Mouse (Mus musculus): ENCODE data around the gene Wfdc18. TPM values are rescaled to one million over a fixed set of nuclear protein-coding genes. Genes with fewer than 3 reads are reported as not detected.

Gene Wfdc18
- total RNA-seq, 2 experiments from 2014 or later: not detected

DNA sequence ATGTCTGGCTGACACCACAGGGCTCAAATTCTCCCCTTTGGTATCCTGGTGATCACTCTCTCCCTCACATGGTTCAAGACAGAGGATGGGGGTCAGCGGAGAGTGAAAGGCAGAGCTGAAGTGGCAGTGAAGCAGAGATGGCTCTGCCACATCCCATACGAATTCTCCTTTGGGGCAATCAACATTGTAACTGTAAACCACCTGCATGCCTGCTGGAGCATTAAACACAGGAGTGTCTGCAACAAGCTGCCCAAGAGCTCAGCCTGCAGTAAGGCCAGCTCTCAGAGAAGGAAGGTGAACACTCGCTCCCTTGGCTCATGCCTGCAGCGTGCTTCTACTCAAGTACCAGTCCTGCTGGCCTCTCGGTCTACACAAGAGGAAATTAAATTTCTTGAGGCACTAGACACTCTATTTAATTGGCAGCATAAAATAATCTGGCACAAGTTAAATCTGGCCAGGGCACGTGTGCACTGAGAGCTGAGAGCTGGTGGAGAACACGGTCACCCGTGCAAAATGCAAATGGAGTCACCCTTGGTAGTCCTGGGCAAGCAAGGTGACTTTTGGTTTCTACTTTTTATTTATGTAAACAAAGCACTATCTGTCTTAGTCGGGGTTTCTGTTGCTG, 34.0 kb downstream of the Wfdc18 start:
- DNase-seq: no peak

DNA sequence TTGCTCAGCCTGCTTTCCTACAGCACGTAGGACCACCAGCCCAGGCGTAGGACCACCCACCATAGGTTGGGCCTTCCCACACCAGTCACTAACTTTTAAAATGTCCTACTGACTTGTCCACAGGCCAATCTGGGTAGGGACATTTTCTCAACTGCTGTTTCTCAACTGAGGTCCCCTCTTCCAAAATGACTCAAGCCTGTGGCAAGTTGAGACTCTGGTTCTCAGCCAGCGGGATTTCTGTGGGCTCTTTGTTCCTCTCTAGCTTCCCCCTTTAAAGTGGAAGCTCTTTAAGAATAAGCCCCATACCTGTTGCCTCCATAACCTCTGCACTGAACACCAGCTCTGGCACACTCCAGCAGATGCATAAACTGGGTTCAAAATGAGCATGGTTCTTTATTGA, 34.7 kb downstream of the Wfdc18 start:
- DNase-seq: no peak

DNA sequence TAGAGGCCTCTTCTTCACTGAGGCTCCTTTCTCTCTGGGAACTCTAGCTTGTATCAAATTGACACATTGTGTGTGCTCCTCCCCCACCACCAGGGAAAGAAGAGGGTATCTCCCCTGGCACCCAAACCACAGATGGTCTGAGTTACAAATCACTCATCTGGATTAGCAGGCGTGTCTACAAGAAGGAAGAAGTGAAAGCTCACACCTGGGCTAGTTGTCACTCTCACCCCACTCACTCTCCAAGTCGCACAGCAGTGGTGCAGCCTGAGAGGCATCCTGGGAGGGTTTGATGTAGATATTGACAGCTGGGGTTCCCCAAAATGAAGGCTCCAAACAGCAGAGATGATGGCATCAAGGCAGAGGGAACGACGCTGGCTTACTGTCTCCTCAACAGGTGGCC, 37.3 kb downstream of the Wfdc18 start:
- no peak for DNase-seq

DNA sequence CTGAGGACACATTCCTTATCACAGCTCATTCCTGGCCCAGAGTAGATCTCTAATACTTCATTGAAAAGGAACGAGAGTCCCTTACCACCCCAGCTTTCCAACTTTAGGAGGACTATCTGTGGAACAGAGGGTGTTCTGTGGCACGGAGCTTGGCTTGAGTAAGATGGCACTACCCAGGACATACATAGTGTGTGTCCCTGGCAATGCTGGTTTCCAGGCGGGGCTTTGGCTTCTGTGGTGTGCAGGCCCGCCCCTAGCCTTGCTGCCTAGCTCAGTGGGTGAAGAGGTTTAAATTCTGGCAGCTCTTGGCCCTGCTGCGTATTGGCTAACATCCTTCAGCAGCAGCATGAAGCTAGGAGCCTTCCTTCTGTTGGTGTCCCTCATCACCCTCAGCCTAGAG, 37.9 kb downstream of the Wfdc18 start, which contains the start of gene Wfdc21:
Gene Wfdc21 (plus strand): TSS at position 260 of the 400 bp plus-strand sequence.
- no peak for DNase-seq

- no peak for DNase-seq
Measured at GRCm38 (mm10) chr11:83747376-83748265, 38.8 kb downstream of the Wfdc18 start.

GRCm38 (mm10) chr11:83753581-83754181, 44.9 kb downstream of the Wfdc18 start, which contains the start of gene Heatr6:
Gene Heatr6 (plus strand): TSS chr11:83753696.
- peak; percentile 92 to 95 for DNase-seq

DNA sequence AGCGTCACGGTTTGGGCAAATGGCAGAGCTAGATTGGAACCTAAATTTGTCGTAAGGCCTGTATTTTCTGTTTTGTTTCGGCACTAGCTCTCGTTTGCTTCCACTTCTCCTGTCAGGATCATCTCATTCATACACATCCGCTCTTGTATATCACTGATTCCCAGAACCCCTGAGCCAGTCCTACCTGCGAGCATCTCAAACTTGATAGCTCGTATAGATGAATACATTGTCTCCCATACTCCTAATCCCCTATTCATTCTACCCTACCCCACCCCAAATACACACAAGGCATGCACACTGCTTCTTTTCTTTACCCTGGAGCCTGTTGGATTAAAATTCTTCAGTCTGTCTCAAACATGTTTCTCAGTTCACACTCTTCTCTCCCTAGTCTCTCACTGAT, 45.4 kb downstream of the Wfdc18 start:
- DNase-seq: no peak

Other genes starting within 250 kb of the Wfdc18 start
- gene Mmp28, start 245.9 kb upstream of the Wfdc18 start, total RNA-seq (2021): 10 to 100 TPM; 11.0 to 12.7 TPM
- 10 to 100 TPM; 62.2 to 78.5 TPM for gene Taf15, start 235.9 kb upstream of the Wfdc18 start, total RNA-seq (2021)
- gene Heatr9, start 186.8 kb upstream of the Wfdc18 start, total RNA-seq (2021): not detected
- gene Ccl5, start 178.5 kb upstream of the Wfdc18 start, total RNA-seq (2021): 1 to 10 TPM in 1 of 2 experiments, under 1 TPM in 1; 0.79 to 2.2 TPM
- 10 to 100 TPM in 1 of 2 experiments, 1 to 10 TPM in 1; 4.7 to 13.1 TPM for gene Ccl9, start 130.4 kb upstream of the Wfdc18 start, total RNA-seq (2021)
- 10 to 100 TPM; 11.4 to 30.4 TPM for gene Ccl6, start 115.9 kb upstream of the Wfdc18 start, total RNA-seq (2021)
- not detected for gene Rpl9-ps1, start 63.4 kb upstream of the Wfdc18 start, total RNA-seq (2021)
- not detected for gene Ccl3, start 59.7 kb upstream of the Wfdc18 start, total RNA-seq (2021)
- gene Ccl4, start 46.4 kb upstream of the Wfdc18 start, total RNA-seq (2021): under 1 TPM in 1 of 2 experiments, not detected in 1; 0.50 TPM
- 1 to 10 TPM in 1 of 2 experiments, under 1 TPM in 1; 0.59 to 2.2 TPM for gene Wfdc17, start 5.0 kb upstream of the Wfdc18 start, total RNA-seq (2021)
- 1 to 10 TPM in 1 of 2 experiments, not detected in 1; 1.1 TPM for gene Wfdc21, start 37.9 kb downstream of the Wfdc18 start, total RNA-seq (2021)
- 10 to 100 TPM; 11.3 to 14.6 TPM for gene Heatr6, start 44.7 kb downstream of the Wfdc18 start, total RNA-seq (2021)
- not detected for gene Hnf1b, start 141.0 kb downstream of the Wfdc18 start, total RNA-seq (2021)
- gene Ddx52, start 233.0 kb downstream of the Wfdc18 start, total RNA-seq (2021): 10 to 100 TPM; 20.0 to 21.7 TPM